Mouse (Mus musculus) MEL (cell line): ENCODE measurements around the gene Shoc2. TPM values are rescaled to one million over a fixed set of nuclear protein-coding genes. Genes with fewer than 3 reads are reported as not detected.

Source experiments
- DNase-seq: peaks from one replicate; pipeline ENCODE4 v3.0.0; 2011; ENCODE audit warnings: low read depth, low spot score
- H3K27ac ChIP-seq: 2 replicates; pipeline ENCODE4 v1.5.1; 2012; ENCODE audit warnings: low read depth, mild to moderate bottlenecking, control low read depth, low read length, moderate library complexity; ENCODE audit not compliant: control insufficient read depth
- H3K27me3 ChIP-seq, 2 experiments: fragments of 150-350 bp in 1 of 2; sonication (generic) in 1 of 2; 2 replicates each; pipeline ENCODE4 v1.6.1; 2012; ENCODE audit warnings: low read length in 2 of 2, mild to moderate bottlenecking in 2 of 2, improper control_type of control experiment in 1 of 2, moderate library complexity in 1 of 2; ENCODE audit not compliant: insufficient read depth in 2 of 2, control insufficient read depth in 1 of 2
- H3K36me3 ChIP-seq, 2 experiments: 2 replicates each; pipeline ENCODE4 v1.6.1; 2012 to 2014; ENCODE audit warnings: low read length in 2 of 2, improper control_type of control experiment in 1 of 2, inconsistent platforms in 1 of 2, mild to moderate bottlenecking in 1 of 2; ENCODE audit not compliant: insufficient read depth in 2 of 2, control insufficient read depth in 1 of 2
- H3K4me1 ChIP-seq, 2 experiments: fragments of 150-350 bp in 1 of 2; sonication (generic) in 1 of 2; 2 replicates each; pipeline ENCODE4 v1.6.1; 2012; ENCODE audit warnings: low read length in 2 of 2, improper control_type of control experiment in 1 of 2, mild to moderate bottlenecking in 1 of 2; ENCODE audit not compliant: insufficient read depth in 2 of 2, control insufficient read depth in 1 of 2
- H3K4me3 ChIP-seq, 2 experiments: fragments of 150-350 bp in 1 of 2; sonication (generic) in 1 of 2; 2 replicates each; pipeline ENCODE4 v1.5.1; 2012; ENCODE audit warnings: low read depth in 2 of 2, low read length in 2 of 2, mild to moderate bottlenecking in 2 of 2, moderate library complexity in 2 of 2, control low read depth in 1 of 2, improper control_type of control experiment in 1 of 2; ENCODE audit not compliant: control insufficient read depth in 1 of 2, insufficient read depth in 1 of 2
- H3K79me2 ChIP-seq: 2 replicates; pipeline ENCODE4 v1.6.1; 2012; ENCODE audit warnings: mild to moderate bottlenecking, low read length, moderate library complexity; ENCODE audit not compliant: control insufficient read depth, poor library complexity, insufficient read depth
- H3K9ac ChIP-seq: 2 replicates; pipeline ENCODE4 v1.6.1; 2012; ENCODE audit warnings: low read depth, mild to moderate bottlenecking, control low read depth, low read length, moderate library complexity; ENCODE audit not compliant: control insufficient read depth, poor library complexity, severe bottlenecking
- H3K9me3 ChIP-seq: fragments of 150-350 bp; sonication (generic); replicated peaks from 2 replicates; pipeline ENCODE4 v1.6.1; 2012; ENCODE audit warnings: mild to moderate bottlenecking, low read length, improper control_type of control experiment, moderate library complexity; ENCODE audit not compliant: insufficient read depth
- BHLHE40 ChIP-seq: IDR thresholded peaks from 2 replicates; pipeline ENCODE4 v1.6.1; 2012; ENCODE audit warnings: low read depth, mild to moderate bottlenecking, inconsistent platforms, low read length, improper control_type of control experiment, borderline replicate concordance
- CHD1 ChIP-seq: IDR thresholded peaks from 2 replicates; pipeline ENCODE4 v1.6.1; 2012; ENCODE audit warnings: low read depth, mild to moderate bottlenecking, inconsistent platforms, low read length, improper control_type of control experiment
- CHD2 ChIP-seq: IDR thresholded peaks from 2 replicates; pipeline ENCODE4 v1.6.1; 2011; ENCODE audit warnings: low read length, improper control_type of control experiment
- ELF1 ChIP-seq: IDR thresholded peaks from 2 replicates; pipeline ENCODE4 v1.6.1; 2014; ENCODE audit warnings: low read depth, mild to moderate bottlenecking, inconsistent platforms, low read length, improper control_type of control experiment, moderate library complexity
- EP300 ChIP-seq, 2 experiments: IDR thresholded peaks; 2 replicates each; pipeline ENCODE4 v1.6.1; 2011; ENCODE audit warnings: improper control_type of control experiment in 2 of 2, low read length in 2 of 2, low read depth in 1 of 2, mild to moderate bottlenecking in 1 of 2
- ETS1 ChIP-seq: IDR thresholded peaks from 2 replicates; pipeline ENCODE4 v1.6.1; 2012; ENCODE audit warnings: low read depth, mild to moderate bottlenecking, inconsistent platforms, low read length, improper control_type of control experiment, moderate library complexity
- GATA1 ChIP-seq: IDR thresholded peaks from 2 replicates; pipeline ENCODE4 v1.6.1; 2011; ENCODE audit warnings: low read depth, low read length, improper control_type of control experiment
- HCFC1 ChIP-seq: IDR thresholded peaks from 2 replicates; pipeline ENCODE4 v1.6.1; 2012; ENCODE audit warnings: low read depth, mild to moderate bottlenecking, inconsistent platforms, low read length, improper control_type of control experiment, moderate library complexity
- KAT2A ChIP-seq: conservative IDR thresholded peaks from 2 replicates; pipeline ENCODE4 v1.6.1; 2012; ENCODE audit warnings: low read depth, low read length, improper control_type of control experiment, inconsistent platforms
- MAFK ChIP-seq: IDR thresholded peaks from 2 replicates; pipeline ENCODE4 v1.6.1; 2011; ENCODE audit warnings: low read depth, mild to moderate bottlenecking, low read length, improper control_type of control experiment, borderline replicate concordance
- MAX ChIP-seq: IDR thresholded peaks from 2 replicates; pipeline ENCODE4 v1.6.1; 2011; ENCODE audit warnings: low read length, improper control_type of control experiment
- MAZ ChIP-seq: IDR thresholded peaks from 2 replicates; pipeline ENCODE4 v1.6.1; 2012; ENCODE audit warnings: low read depth, mild to moderate bottlenecking, inconsistent platforms, low read length, improper control_type of control experiment
- MEF2A ChIP-seq: IDR thresholded peaks from 2 replicates; pipeline ENCODE4 v1.6.1; 2014; ENCODE audit warnings: low read depth, mild to moderate bottlenecking, inconsistent platforms, low read length, improper control_type of control experiment; ENCODE audit not compliant: poor library complexity, insufficient replicate concordance, severe bottlenecking; ENCODE audit errors: extremely low read depth
- MXI1 ChIP-seq: IDR thresholded peaks from 2 replicates; pipeline ENCODE4 v1.6.1; 2011; ENCODE audit warnings: mild to moderate bottlenecking, low read depth, low read length, improper control_type of control experiment
- MYB ChIP-seq: IDR thresholded peaks from 2 replicates; pipeline ENCODE4 v1.6.1; 2011; ENCODE audit warnings: mild to moderate bottlenecking, low read depth, low read length, improper control_type of control experiment
- MYC ChIP-seq: IDR thresholded peaks from 2 replicates; pipeline ENCODE4 v1.6.1; 2011; ENCODE audit warnings: low read depth, mild to moderate bottlenecking, low read length, improper control_type of control experiment, moderate library complexity
- NRF1 ChIP-seq: IDR thresholded peaks from 2 replicates; pipeline ENCODE4 v1.6.1; 2014; ENCODE audit warnings: low read depth, mild to moderate bottlenecking, inconsistent platforms, low read length, improper control_type of control experiment, moderate library complexity; ENCODE audit not compliant: poor library complexity, insufficient read depth, severe bottlenecking
- POLR2AphosphoS2 ChIP-seq: IDR thresholded peaks from 2 replicates; pipeline ENCODE4 v1.6.1; 2011; ENCODE audit warnings: low read length, improper control_type of control experiment
- POLR2AphosphoS5 ChIP-seq: IDR thresholded peaks from 2 replicates; pipeline ENCODE4 v1.6.1; 2012; ENCODE audit warnings: low read depth, borderline replicate concordance, mild to moderate bottlenecking, inconsistent platforms, low read length, moderate library complexity, mixed read lengths
- RAD21 ChIP-seq: IDR thresholded peaks from 2 replicates; pipeline ENCODE4 v1.6.1; 2011; ENCODE audit warnings: mild to moderate bottlenecking, low read depth, low read length, improper control_type of control experiment
- RCOR1 ChIP-seq: IDR thresholded peaks from 2 replicates; pipeline ENCODE4 v1.6.1; 2012; ENCODE audit warnings: low read depth, mild to moderate bottlenecking, inconsistent platforms, low read length, improper control_type of control experiment
- SIN3A ChIP-seq: IDR thresholded peaks from 2 replicates; pipeline ENCODE4 v1.6.1; 2012; ENCODE audit warnings: low read length, improper control_type of control experiment, inconsistent platforms
- TAL1 ChIP-seq: IDR thresholded peaks from 2 replicates; pipeline ENCODE4 v1.6.1; 2012; ENCODE audit warnings: mild to moderate bottlenecking, inconsistent platforms, low read length, moderate library complexity, mixed read lengths
- TBP ChIP-seq: IDR thresholded peaks from 2 replicates; pipeline ENCODE4 v1.8.0; 2011; ENCODE audit warnings: low read depth, low read length, improper control_type of control experiment
- TCF12 ChIP-seq: IDR thresholded peaks from 2 replicates; pipeline ENCODE4 v1.6.1; 2014; ENCODE audit warnings: low read depth, mild to moderate bottlenecking, inconsistent platforms, low read length, improper control_type of control experiment, moderate library complexity
- UBTF ChIP-seq: IDR thresholded peaks from 2 replicates; pipeline ENCODE4 v1.6.1; 2012; ENCODE audit warnings: low read depth, mild to moderate bottlenecking, inconsistent platforms, low read length, improper control_type of control experiment, moderate library complexity, borderline replicate concordance; ENCODE audit not compliant: insufficient read depth
- USF1 ChIP-seq: IDR thresholded peaks from 2 replicates; pipeline ENCODE4 v1.6.1; 2014; ENCODE audit warnings: low read depth, mild to moderate bottlenecking, inconsistent platforms, low read length, improper control_type of control experiment, moderate library complexity
- USF2 ChIP-seq, 2 experiments: IDR thresholded peaks; 2 replicates each; pipeline ENCODE4 v1.6.1; 2011 to 2012; ENCODE audit warnings: improper control_type of control experiment in 2 of 2, low read length in 2 of 2, borderline replicate concordance in 1 of 2, inconsistent platforms in 1 of 2, low read depth in 1 of 2, mild to moderate bottlenecking in 1 of 2; ENCODE audit not compliant: insufficient read depth in 1 of 2
- polyA plus RNA-seq, 2 experiments: library from polyadenylated mRNA; stranded (reverse) in 1 of 2; unstranded in 1 of 2; fragments of >175 nt in 1 of 2; fragments of >200 nt in 1 of 2; gene quantifications; 2 replicates each; pipeline versions ENCODE4 v1.2.1 to v1.2.4; 2012; ENCODE audit warnings: low replicate concordance in 2 of 2, low read depth in 1 of 2; ENCODE audit not compliant: insufficient read length in 2 of 2, insufficient read depth in 1 of 2, missing spikeins in 1 of 2
- total RNA-seq: library from RNA; depleted of rRNA; stranded (reverse); fragments of 300-350 nt; gene quantifications from 2 replicates; pipeline ENCODE4 v1.2.3, GENCODE M21; 2012

Shoc2 gene
- total and polyA plus RNA-seq, 3 experiments: 33.4 to 55.6 TPM; not detected in 1

DNA sequence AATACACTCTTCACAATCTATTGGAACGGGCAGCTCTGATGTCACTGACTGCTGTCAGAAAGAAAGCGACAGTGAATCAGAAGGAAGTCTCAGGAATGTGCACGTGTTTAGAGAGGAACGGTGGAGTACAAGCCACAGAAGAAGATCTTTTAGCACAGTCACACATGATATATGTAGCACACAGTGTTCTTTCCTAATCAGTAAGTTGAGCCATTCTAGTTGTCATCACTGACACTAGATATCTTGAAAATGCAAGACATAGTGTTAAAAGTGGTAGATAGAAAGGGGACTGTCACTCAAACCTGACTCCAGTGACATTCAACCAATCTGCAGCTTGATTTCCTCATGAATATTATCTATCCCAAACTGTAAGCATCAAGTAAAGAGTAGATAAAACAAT lies 4.6 kb upstream of the Shoc2 start (continued):
- TF ChIP-seq EP300 (IDR thresholded peaks at IDR 0.05; ENCODE audit: low read depth in 1 of 2, low read length in 2 of 2) (peak; percentile 50 to 66; a peak in 2 of 4 replicates), GATA1 (peak; percentile 65), TCF12 (peak; percentile 73), MYB (0 out of 2 replicates have a peak, but pooled peaks have one; percentile 42)

DNA sequence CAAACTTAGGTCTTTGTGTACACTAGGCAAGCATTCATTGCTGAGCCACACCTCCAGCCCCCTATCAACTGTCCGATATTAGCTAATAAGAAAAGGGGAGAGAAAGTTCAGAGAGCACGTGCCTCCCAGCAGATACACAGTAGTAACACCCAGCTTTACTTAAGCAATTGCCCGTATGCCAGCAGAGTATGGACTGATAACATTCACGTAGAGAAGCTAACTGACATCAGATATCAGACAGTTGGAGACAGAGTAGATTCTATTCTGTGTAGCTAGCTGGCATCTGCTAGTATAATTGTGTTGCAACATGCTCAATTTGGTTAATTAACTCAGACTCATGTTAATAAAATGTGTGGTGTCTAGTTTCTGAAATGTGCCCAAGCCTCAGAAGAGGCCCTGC lies 3.0 kb upstream of the Shoc2 start:
- Histone ChIP-seq H3K36me3 (peaks cover 10 to 46% of the 10 kb centered on the region in 2 experiments), H3K27me3 (no peaks in the 10 kb centered on the region), H3K9me3 (no peaks in the 10 kb centered on the region)
- TF ChIP-seq TBP: no peak
- no peak for TF ChIP-seq TAL1
- TF ChIP-seq ETS1: peak; percentile 96
- no peak for TF ChIP-seq RAD21
- TF ChIP-seq RCOR1: peak; percentile 59; the same call in 1 of the 2 replicates
- TF ChIP-seq UBTF: no peak
- TF ChIP-seq MYB: peak; percentile 84; the same call in 1 of the 2 replicates
- peak; percentile 42; the same call in 1 of the 2 replicates for TF ChIP-seq CHD1
- TF ChIP-seq KAT2A: no peak; the same call in 1 of the 2 replicates
- 0 out of 2 replicates have a peak, but pooled peaks have one; percentile 32 for TF ChIP-seq ELF1
- TF ChIP-seq MEF2A: peak; percentile 43; the same call in 1 of the 2 replicates
- peak in 1 of 2 experiments; percentile 59; a peak in 1 of 4 replicates for TF ChIP-seq USF2 (IDR thresholded peaks at IDR 0.05; ENCODE audit: borderline replicate concordance in 1 of 2, insufficient read depth in 1 of 2, low read depth in 1 of 2, low read length in 2 of 2)
- TF ChIP-seq MYC: peak; percentile 92
- no peak; the same call in 1 of the 2 replicates for TF ChIP-seq CHD2
- TF ChIP-seq EP300 (IDR thresholded peaks at IDR 0.05; ENCODE audit: low read depth in 1 of 2, low read length in 2 of 2): peak; percentile 81 to 89; a peak in 3 of 4 replicates
- no peak for TF ChIP-seq NRF1
- TF ChIP-seq GATA1: peak; percentile 83
- TF ChIP-seq MAX: peak; percentile 97
- TF ChIP-seq BHLHE40: peak; percentile 99
- no peak for TF ChIP-seq MAFK
- TF ChIP-seq POLR2AphosphoS2: no peak
- TF ChIP-seq POLR2AphosphoS5: no peak
- TF ChIP-seq MXI1: peak; percentile 98
- 0 out of 2 replicates have a peak, but pooled peaks have one; percentile 29 for TF ChIP-seq MAZ
- TF ChIP-seq HCFC1: peak; percentile 30; the same call in 1 of the 2 replicates
- TF ChIP-seq USF1: peak; percentile 92
- TF ChIP-seq SIN3A: peak; percentile 95
- peak; percentile 75 for TF ChIP-seq TCF12
- TF ChIP-seq, all 39 proteins: peak for 18
- peaks cover 19 to 41% of the 10 kb centered on the region in 2 experiments for H3K4me1 ChIP-seq
- DNase-seq: peak; percentile 82
- H3K79me2 ChIP-seq: peaks cover 19% of the 10 kb centered on the region
- no peak overlapping the region for H3K4me3 ChIP-seq
- H3K9ac ChIP-seq: peak overlapping the region; percentile 19
- peak overlapping the region; percentile 71 for H3K27ac ChIP-seq
